Mouse (Mus musculus) kidney, postnatal 0 days (tissue): ENCODE measurements at regions not wholly inside any gene's neighbourhood (a gene's known extent, or its start where the extent isn't known, plus 50 kb on each side); places are given as distances from the start of the nearest gene placed in this dataset.

ENCODE experiments used
- ATAC-seq: fragments of 200-750 bp; cut with Nextera tagmentation; replicated peaks from 2 replicates; pipeline ENCODE4 v1.8.0; 2017; ENCODE audit warnings: low read depth, moderate number of reproducible peaks, moderate TSS enrichment, moderate library complexity; ENCODE audit not compliant: low FRiP score
- DNase-seq: peaks from one replicate; pipeline ENCODE4 v3.0.0-alpha.2; 2016; ENCODE audit warnings: low spot score
- H3K27ac ChIP-seq: fragments of 300-500 bp; sonication (generic); 2 replicates; pipeline ENCODE4 v1.5.1; 2014; ENCODE audit warnings: mild to moderate bottlenecking
- H3K27me3 ChIP-seq: fragments of 300-500 bp; sonication (generic); 2 replicates; pipeline ENCODE4 v1.6.1; 2014; ENCODE audit warnings: low read length, mixed read lengths; ENCODE audit not compliant: insufficient read depth
- H3K36me3 ChIP-seq: fragments of 300-500 bp; sonication (generic); 2 replicates; pipeline ENCODE4 v1.6.1; 2014; ENCODE audit warnings: low read length, mixed read lengths; ENCODE audit not compliant: insufficient read depth
- H3K4me1 ChIP-seq: fragments of 300-500 bp; sonication (generic); replicated peaks from 2 replicates; pipeline ENCODE4 v1.6.1; 2014; ENCODE audit warnings: antibody characterized with exemption, low read length, mixed read lengths; ENCODE audit not compliant: insufficient read depth
- H3K4me2 ChIP-seq: fragments of 300-500 bp; sonication (generic); 2 replicates; pipeline ENCODE4 v1.6.1; 2014; ENCODE audit warnings: mild to moderate bottlenecking, low read length, moderate library complexity, mixed read lengths
- H3K4me3 ChIP-seq: fragments of 300-500 bp; sonication (generic); replicated peaks from 2 replicates; pipeline ENCODE4 v1.5.1; 2014; ENCODE audit warnings: low read depth, low read length
- H3K9ac ChIP-seq: fragments of 300-500 bp; sonication (generic); 2 replicates; pipeline ENCODE4 v1.6.1; 2014; ENCODE audit warnings: low read depth, low read length
- H3K9me3 ChIP-seq: fragments of 300-500 bp; sonication (generic); replicated peaks from 2 replicates; pipeline ENCODE4 v1.6.1; 2016; ENCODE audit warnings: low read length, inconsistent platforms, mixed read lengths
- CTCF ChIP-seq: IDR thresholded peaks from 2 replicates; pipeline ENCODE4 v1.5.1; 2016; ENCODE audit warnings: antibody characterized with exemption, low read depth, mild to moderate bottlenecking, moderate library complexity
- WGBS: fragments of 180-500 bp; shearing (Covaris S2); extraction: QIAGEN DNeasy Blood & Tissue Kit; methylation state at CpG from one replicate; pipeline ENCODE4 v1.1.7; 2014; 5-methylcytosine and 5-hydroxymethylcytosine counted together

GRCm38 (mm10) chr4:94235650-94236206 lies 320.6 kb upstream of the Gm10306 start:
- Histone ChIP-seq H3K9me3 (no peaks in the 10 kb centered on the region), H3K4me2 (no peak overlapping the region), H3K27me3 (no peaks in the 10 kb centered on the region), H3K27ac (no peak overlapping the region), H3K4me1 (no peaks in the 10 kb centered on the region), H3K4me3 (no peak overlapping the region), H3K9ac (no peak overlapping the region), H3K36me3 (no peaks in the 10 kb centered on the region)
- no peak for TF ChIP-seq CTCF
- 86% methylated on average over 2 of the region's 2 CpGs for WGBS
- ATAC-seq (no peak), DNase-seq (no peak)

GRCm38 (mm10) chr4:94256026-94256425 lies 300.3 kb upstream of the Gm10306 start:
- 81% methylated on average over 1 of the region's 1 CpGs for WGBS
- Histone ChIP-seq H3K4me1 (no peaks in the 10 kb centered on the region), H3K36me3 (no peaks in the 10 kb centered on the region), H3K9ac (no peak overlapping the region), H3K27ac (no peak overlapping the region), H3K9me3 (no peaks in the 10 kb centered on the region), H3K4me3 (no peak overlapping the region), H3K4me2 (no peak overlapping the region), H3K27me3 (no peaks in the 10 kb centered on the region)
- ATAC-seq (no peak), DNase-seq (no peak)
- TF ChIP-seq CTCF, result no peak

DNA sequence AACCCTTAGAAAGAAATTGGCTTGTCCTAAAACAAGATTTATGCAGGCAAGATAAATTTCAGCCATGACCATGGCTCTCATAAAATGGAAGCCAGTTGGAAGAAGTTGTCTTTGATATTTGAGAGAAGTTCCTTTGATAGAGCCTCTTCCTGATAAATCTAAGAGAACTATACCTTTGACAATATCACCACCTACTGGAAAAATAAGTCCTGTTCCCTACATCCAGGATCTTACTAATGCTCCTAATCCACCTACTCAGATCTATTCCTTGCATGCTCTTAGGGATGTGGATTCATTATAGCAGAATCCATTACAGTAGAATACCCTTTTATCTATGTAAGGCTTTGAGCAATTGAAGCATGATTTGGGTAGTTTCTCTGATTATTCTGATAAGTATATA lies 295.2 kb upstream of the Gm10306 start:
- Histone ChIP-seq H3K4me1 (no peaks in the 10 kb centered on the region), H3K4me2 (no peak overlapping the region), H3K9me3 (no peaks in the 10 kb centered on the region), H3K27me3 (no peaks in the 10 kb centered on the region), H3K9ac (no peak overlapping the region), H3K27ac (no peak overlapping the region), H3K36me3 (no peaks in the 10 kb centered on the region), H3K4me3 (no peak overlapping the region)
- ATAC-seq, result no peak
- peak; percentile 66 for TF ChIP-seq CTCF
- DNase-seq, result peak; percentile 44

GRCm38 (mm10) chr4:94281732-94282131 lies 274.6 kb upstream of the Gm10306 start:
- no peak for TF ChIP-seq CTCF
- Histone ChIP-seq H3K27me3 (no peaks in the 10 kb centered on the region), H3K4me2 (no peak overlapping the region), H3K4me3 (no peak overlapping the region), H3K27ac (no peak overlapping the region), H3K9me3 (no peaks in the 10 kb centered on the region), H3K36me3 (no peaks in the 10 kb centered on the region), H3K4me1 (no peaks in the 10 kb centered on the region), H3K9ac (no peak overlapping the region)
- ATAC-seq (no peak), DNase-seq (no peak)

GRCm38 (mm10) chr4:94292150-94292549 lies 264.2 kb upstream of the Gm10306 start:
- H3K36me3 ChIP-seq, result no peaks in the 10 kb centered on the region
- DNase-seq (no peak), ATAC-seq (no peak)
- no peak for TF ChIP-seq CTCF
- no peaks in the 10 kb centered on the region for H3K9me3 ChIP-seq
- no peaks in the 10 kb centered on the region for H3K4me1 ChIP-seq
- H3K4me3 ChIP-seq, result no peak overlapping the region
- no peak overlapping the region for H3K9ac ChIP-seq
- no peaks in the 10 kb centered on the region for H3K27me3 ChIP-seq
- no peak overlapping the region for H3K4me2 ChIP-seq
- no peak overlapping the region for H3K27ac ChIP-seq

DNA sequence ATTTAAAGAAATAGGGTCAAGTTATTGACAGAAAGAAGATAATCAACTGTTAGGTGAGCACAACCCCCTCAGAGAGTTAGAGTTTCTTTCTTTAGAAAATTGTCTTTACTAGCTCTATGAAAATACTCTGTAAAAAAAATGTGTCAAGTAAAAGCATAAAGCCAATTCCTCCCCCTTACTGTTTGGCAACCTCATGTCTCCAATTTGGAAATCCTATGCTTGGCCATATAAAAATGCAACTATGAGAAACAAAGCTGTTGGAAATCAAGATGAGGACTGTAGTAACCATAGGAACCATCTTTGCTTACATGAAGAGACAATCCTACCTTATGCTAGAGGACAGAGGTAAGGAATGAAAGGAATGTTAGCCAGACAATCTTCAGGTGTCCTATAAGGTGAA lies 239.0 kb upstream of the Gm10306 start:
- H3K9me3 ChIP-seq, result no peaks in the 10 kb centered on the region
- no peak overlapping the region for H3K9ac ChIP-seq
- ATAC-seq, result no peak
- no peak for DNase-seq
- H3K27ac ChIP-seq, result no peak overlapping the region
- no peaks in the 10 kb centered on the region for H3K4me1 ChIP-seq
- no peak overlapping the region for H3K4me3 ChIP-seq
- TF ChIP-seq CTCF, result no peak
- H3K36me3 ChIP-seq, result no peaks in the 10 kb centered on the region
- H3K4me2 ChIP-seq, result no peak overlapping the region
- H3K27me3 ChIP-seq, result no peaks in the 10 kb centered on the region

DNA sequence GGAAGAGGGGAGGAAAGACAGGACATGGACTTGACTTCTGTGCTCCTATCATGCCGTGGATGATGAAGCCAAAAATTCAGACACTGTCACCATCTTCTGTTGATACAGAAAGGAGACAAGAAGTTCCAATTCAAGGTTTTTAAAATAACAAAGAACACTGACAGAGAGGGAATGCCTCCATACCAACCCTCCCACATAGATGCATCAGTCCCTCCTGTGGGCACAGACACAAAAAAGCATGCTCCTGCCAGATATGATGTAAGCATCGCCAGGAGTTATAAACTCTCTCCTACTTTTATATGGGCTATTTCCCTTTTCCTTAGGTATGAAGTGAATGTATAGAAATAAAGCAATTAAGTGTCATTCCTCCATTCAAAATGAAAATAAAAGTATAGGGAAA lies 229.6 kb upstream of the Gm10306 start:
- no peak for DNase-seq
- no peaks in the 10 kb centered on the region for H3K9me3 ChIP-seq
- H3K9ac ChIP-seq, result no peak overlapping the region
- H3K4me3 ChIP-seq, result no peak overlapping the region
- H3K27me3 ChIP-seq, result no peaks in the 10 kb centered on the region
- no peak for TF ChIP-seq CTCF
- WGBS, result 80% methylated on average over 2 of the region's 2 CpGs
- no peak overlapping the region for H3K27ac ChIP-seq
- H3K4me1 ChIP-seq, result no peaks in the 10 kb centered on the region
- no peaks in the 10 kb centered on the region for H3K36me3 ChIP-seq
- ATAC-seq, result no peak
- H3K4me2 ChIP-seq, result no peak overlapping the region
